Mouse (Mus musculus): ENCODE data around the gene Nek8. TPM values are rescaled to one million over a fixed set of nuclear protein-coding genes. Genes with fewer than 3 reads are reported as not detected.

The Nek8 gene
- total and polyA plus RNA-seq, 3 experiments, result 7.1 to 8.3 (median 7.4) TPM

- in situ Hi-C loops (cut with MboI; ENCODE audit: low pct_ligation_motif_present, low pct_unique_long_range_greater_than_20kb, low sequenced_read_pairs), result no loop called here
- dilution Hi-C loops (cut with MboI; ENCODE audit: extremely low pct_ligation_motif_present, extremely low pct_unique_long_range_greater_than_20kb, low sequenced_read_pairs), result no loop called here
- Histone ChIP-seq H3K79me2 (replicated peaks; ENCODE audit: control insufficient read depth, extremely low read depth, insufficient read depth, poor library complexity, severe bottlenecking) (no peaks in the 10 kb centered on the region), H3K27me3 (replicated peaks) (no peaks in the 10 kb centered on the region), H3K4me1 (ENCODE audit: control insufficient read depth in 1 of 2, insufficient read depth in 2 of 2) (peaks cover 5 to 16% of the 10 kb centered on the region in 2 experiments; a peak in 3 of 4 replicates), H3K4me2 (ENCODE audit: insufficient read depth, low read depth, poor library complexity, severe bottlenecking) (no peak overlapping the region), H3K36me3 (replicated peaks in 1 of 2; ENCODE audit: control insufficient read depth in 1 of 2, insufficient read depth in 1 of 2, low read length in 1 of 2) (peaks cover 70 to 87% of the 10 kb centered on the region in 2 experiments), H3K27ac (ENCODE audit: insufficient read depth, low read depth) (no peak overlapping the region), H3K9me3 (replicated peaks; ENCODE audit: low read length) (no peaks in the 10 kb centered on the region), H3K4me3 (replicated peaks in 1 of 3; ENCODE audit: low read depth in 2 of 3, low read length in 2 of 3, poor library complexity in 1 of 3) (no peak overlapping the region), H3K9ac (ENCODE audit: insufficient read depth, low read depth) (no peak overlapping the region)
- DNase-seq (ENCODE audit: extremely low read depth), result no peak
- TF ChIP-seq MAZ (IDR thresholded peaks at IDR 0.05; ENCODE audit: low read depth, low read length) (no peak), ZMIZ1 (IDR thresholded peaks at IDR 0.05; ENCODE audit: low read depth, low read length) (no peak), MXI1 (IDR thresholded peaks at IDR 0.05; ENCODE audit: low read depth, low read length) (no peak), ZNF384 (IDR thresholded peaks at IDR 0.05; ENCODE audit: low read depth, low read length) (no peak)
Observed at GRCm38 (mm10) chr11:78205361-78206206, 29.1 kb upstream of the Nek8 start.

- H3K36me3 ChIP-seq (replicated peaks in 1 of 2; ENCODE audit: control insufficient read depth in 1 of 2, insufficient read depth in 1 of 2, low read length in 1 of 2), result peaks cover 59 to 74% of the 10 kb centered on the region in 2 experiments
- in situ Hi-C loops (cut with MboI; ENCODE audit: low pct_ligation_motif_present, low pct_unique_long_range_greater_than_20kb, low sequenced_read_pairs), result no loop called here
- H3K4me3 ChIP-seq (replicated peaks in 1 of 3; ENCODE audit: low read depth in 2 of 3, low read length in 2 of 3, poor library complexity in 1 of 3), result no peak overlapping the region
Observed at GRCm38 (mm10) chr11:78204287-78204686, 27.8 kb upstream of the Nek8 start.

More at GRCm38 (mm10) chr11:78204287-78204686, 27.8 kb upstream of the Nek8 start:
- no peaks in the 10 kb centered on the region for H3K79me2 ChIP-seq (replicated peaks; ENCODE audit: control insufficient read depth, extremely low read depth, insufficient read depth, poor library complexity, severe bottlenecking)
- DNase-seq (ENCODE audit: extremely low read depth), result no peak
- no peak overlapping the region for H3K9ac ChIP-seq (ENCODE audit: insufficient read depth, low read depth)
- no peak for TF ChIP-seq HCFC1 (IDR thresholded peaks at IDR 0.05; ENCODE audit: low read depth, low read length)
- TF ChIP-seq KAT2A (IDR thresholded peaks at IDR 0.05; ENCODE audit: insufficient replicate concordance, low read length), result no peak
- TF ChIP-seq E2F4 (IDR thresholded peaks at IDR 0.05; ENCODE audit: insufficient replicate concordance, low read depth, low read length), result no peak
- TF ChIP-seq RAD21 (IDR thresholded peaks at IDR 0.05; ENCODE audit: low read depth, low read length), result no peak
- TF ChIP-seq MYC (IDR thresholded peaks at IDR 0.05; ENCODE audit: low read depth, low read length), result no peak
- no peak for TF ChIP-seq IRF4 (IDR thresholded peaks at IDR 0.05; ENCODE audit: low read depth, low read length)
- no peak for TF ChIP-seq CHD2 (IDR thresholded peaks at IDR 0.05; ENCODE audit: low read length)
- TF ChIP-seq ZKSCAN1 (IDR thresholded peaks at IDR 0.05; ENCODE audit: borderline replicate concordance, low read depth, low read length), result no peak
- no peak for TF ChIP-seq ELF1 (IDR thresholded peaks at IDR 0.05; ENCODE audit: low read depth, low read length)
- TF ChIP-seq NELFE (IDR thresholded peaks at IDR 0.05; ENCODE audit: low read depth, low read length), result no peak
- TF ChIP-seq JUND (conservative IDR thresholded peaks at IDR 0.05; ENCODE audit: low read depth, low read length), result no peak
- no peak for TF ChIP-seq CHD1 (IDR thresholded peaks at IDR 0.05; ENCODE audit: low read depth, low read length)
- TF ChIP-seq ZNF384 (IDR thresholded peaks at IDR 0.05; ENCODE audit: low read depth, low read length), result no peak
- no peak for TF ChIP-seq BHLHE40 (IDR thresholded peaks at IDR 0.05; ENCODE audit: low read depth, low read length)
- no peak for TF ChIP-seq GABPA (IDR thresholded peaks at IDR 0.05; ENCODE audit: insufficient replicate concordance, low read depth, low read length)
- TF ChIP-seq MEF2A (IDR thresholded peaks at IDR 0.05; ENCODE audit: borderline replicate concordance, low read depth, low read length), result no peak
- no peak for TF ChIP-seq CTCF (conservative IDR thresholded peaks at IDR 0.05 in 1 of 2, IDR thresholded peaks at IDR 0.05 in 1 of 2; ENCODE audit: low read depth in 2 of 2, low read length in 2 of 2)
- no peak for TF ChIP-seq USF1 (IDR thresholded peaks at IDR 0.05; ENCODE audit: low read depth, low read length)
- no peak for TF ChIP-seq MAFK (IDR thresholded peaks at IDR 0.05; ENCODE audit: insufficient replicate concordance, low read length)
- H3K4me2 ChIP-seq (ENCODE audit: insufficient read depth, low read depth, poor library complexity, severe bottlenecking), result no peak overlapping the region
- H3K27ac ChIP-seq (ENCODE audit: insufficient read depth, low read depth), result no peak overlapping the region
- peaks cover 5 to 16% of the 10 kb centered on the region in 2 experiments; a peak in 3 of 4 replicates for H3K4me1 ChIP-seq (ENCODE audit: control insufficient read depth in 1 of 2, insufficient read depth in 2 of 2)
- H3K27me3 ChIP-seq (replicated peaks), result no peaks in the 10 kb centered on the region
- dilution Hi-C loops (cut with MboI; ENCODE audit: extremely low pct_ligation_motif_present, extremely low pct_unique_long_range_greater_than_20kb, low sequenced_read_pairs), result no loop called here
- H3K9me3 ChIP-seq (replicated peaks; ENCODE audit: low read length), result no peaks in the 10 kb centered on the region

Data from CH12.LX (cell line).